Mouse (Mus musculus): Measurements from ENCODE around the gene Gm49405.

DNA sequence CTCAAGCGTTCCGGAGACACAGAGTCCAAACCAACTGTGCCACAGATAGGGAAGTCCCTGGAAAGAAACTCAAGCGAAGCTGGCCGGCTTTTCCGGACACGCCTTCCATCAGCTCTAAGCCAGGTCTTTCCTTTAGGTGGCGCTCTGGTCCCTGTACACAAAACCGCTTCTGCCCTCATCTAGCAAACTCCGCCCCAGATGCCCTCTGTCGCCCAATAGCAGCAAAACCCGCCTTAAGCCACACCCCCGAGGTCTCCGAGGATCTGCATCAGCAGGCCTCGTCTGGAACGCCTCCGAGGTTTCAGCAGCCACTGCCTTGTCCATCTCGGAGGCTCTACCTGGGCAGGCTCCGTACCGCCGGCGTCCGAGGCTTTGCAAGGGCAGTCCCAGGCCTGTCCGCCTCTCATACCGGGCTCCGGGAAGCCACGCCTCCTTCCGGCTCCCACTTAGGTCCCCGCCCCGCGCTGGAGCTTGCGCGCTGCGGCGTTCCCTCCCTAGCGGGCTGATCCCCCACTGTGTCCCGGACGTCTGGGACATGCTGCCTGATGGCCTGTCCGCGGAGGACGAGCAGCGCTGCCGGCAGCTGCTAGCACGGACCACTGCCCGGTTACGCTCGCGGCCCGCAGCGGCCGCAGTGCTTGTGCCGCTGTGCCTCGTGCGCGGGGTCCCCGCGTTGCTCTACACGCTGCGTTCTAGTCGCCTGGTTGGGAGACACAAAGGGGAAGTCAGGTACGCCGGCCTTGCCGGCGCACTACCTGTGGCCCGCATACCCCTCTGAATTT is at the start of gene Gm49405, which contains the start of gene Nudt8:
- TF ChIP-seq EP300 (IDR thresholded peaks at IDR 0.05; ENCODE audit: insufficient read depth, low read depth, low read length) (no peak), CTCF (IDR thresholded peaks at IDR 0.05; ENCODE audit: low read depth, low read length) (peak; percentile 70)

Measured in ES-Bruce4 (cell line).